Mouse (Mus musculus): ENCODE measurements around the gene Mob3b.

Mob3b gene

GRCm38 (mm10) chr4:35148326-35148725, 9.0 kb downstream of the Mob3b start:
- no peak for DNase-seq (ENCODE audit: low spot score in 2 of 2)

- DNase-seq (ENCODE audit: low spot score in 2 of 2) = no peak
These were observed 10.7 kb downstream of the Mob3b start for GRCm38 (mm10) chr4:35146597-35146996.

GRCm38 (mm10) chr4:35145726-35146125, 11.6 kb downstream of the Mob3b start:
- DNase-seq (ENCODE audit: low spot score in 2 of 2) = no peak

- no peak for DNase-seq (ENCODE audit: low spot score in 2 of 2)
These were observed 13.7 kb downstream of the Mob3b start for GRCm38 (mm10) chr4:35143472-35144102.

GRCm38 (mm10) chr4:35140317-35140716, 17.0 kb downstream of the Mob3b start:
- DNase-seq (ENCODE audit: low spot score in 2 of 2) = no peak

GRCm38 (mm10) chr4:35138077-35138476, 19.2 kb downstream of the Mob3b start:
- no peak for DNase-seq (ENCODE audit: low spot score in 2 of 2)

GRCm38 (mm10) chr4:35136996-35137395, 20.3 kb downstream of the Mob3b start:
- DNase-seq (ENCODE audit: low spot score in 2 of 2) = no peak

GRCm38 (mm10) chr4:35135806-35136205, 21.5 kb downstream of the Mob3b start:
- no peak for DNase-seq (ENCODE audit: low spot score in 2 of 2)

GRCm38 (mm10) chr4:35134846-35135611, 22.3 kb downstream of the Mob3b start:
- DNase-seq (ENCODE audit: low spot score in 2 of 2) = no peak

- no peak for DNase-seq (ENCODE audit: low spot score in 2 of 2)
These were observed 23.9 kb downstream of the Mob3b start for GRCm38 (mm10) chr4:35133411-35133810.

GRCm38 (mm10) chr4:35131592-35131991, 25.7 kb downstream of the Mob3b start:
- DNase-seq (ENCODE audit: low spot score in 2 of 2) = no peak

- no peak for DNase-seq (ENCODE audit: low spot score in 2 of 2)
These were observed 26.8 kb downstream of the Mob3b start for GRCm38 (mm10) chr4:35130411-35130948.

GRCm38 (mm10) chr4:35127759-35128158, 29.5 kb downstream of the Mob3b start:
- no peak for DNase-seq (ENCODE audit: low spot score in 2 of 2)

- DNase-seq (ENCODE audit: low spot score in 2 of 2) = no peak
These were observed 30.5 kb downstream of the Mob3b start for GRCm38 (mm10) chr4:35126776-35127175.

- DNase-seq (ENCODE audit: low spot score in 2 of 2) = no peak
These were observed 31.9 kb downstream of the Mob3b start for GRCm38 (mm10) chr4:35125299-35125777.

GRCm38 (mm10) chr4:35124027-35124426, 33.3 kb downstream of the Mob3b start:
- DNase-seq (ENCODE audit: low spot score in 2 of 2) = no peak

GRCm38 (mm10) chr4:35123087-35123486, 34.2 kb downstream of the Mob3b start:
- no peak for DNase-seq (ENCODE audit: low spot score in 2 of 2)

GRCm38 (mm10) chr4:35121060-35121459, 36.2 kb downstream of the Mob3b start:
- no peak for DNase-seq (ENCODE audit: low spot score in 2 of 2)

GRCm38 (mm10) chr4:35120575-35120974, 36.7 kb downstream of the Mob3b start:
- DNase-seq (ENCODE audit: low spot score in 2 of 2) = no peak

GRCm38 (mm10) chr4:35120159-35120558, 37.1 kb downstream of the Mob3b start:
- no peak for DNase-seq (ENCODE audit: low spot score in 2 of 2)

- no peak for DNase-seq (ENCODE audit: low spot score in 2 of 2)
These were observed 38.4 kb downstream of the Mob3b start for GRCm38 (mm10) chr4:35118851-35119250.

- no peak for DNase-seq (ENCODE audit: low spot score in 2 of 2)
These were observed 40.1 kb downstream of the Mob3b start for GRCm38 (mm10) chr4:35117144-35117543.

GRCm38 (mm10) chr4:35115933-35116332, 41.4 kb downstream of the Mob3b start:
- DNase-seq (ENCODE audit: low spot score in 2 of 2) = no peak
